Mouse (Mus musculus): ENCODE data around the gene Sik1. TPM values are rescaled to one million over a fixed set of nuclear protein-coding genes. Genes with fewer than 3 reads are reported as not detected.
"Not testable (repeated sequence)": the region's sequence is repeated elsewhere in the genome, so short reads cannot be mapped to it uniquely, and the experiment has no call there.

Sik1 gene
- 10.9 and 13.8 TPM in 2 replicates for total RNA-seq (2015)
- total RNA-seq (2017) = 11.5 and 15.1 TPM in 2 replicates

- ATAC-seq (replicated peaks; ENCODE audit: poor library complexity) = peak; percentile 89
Observed at GRCm38 (mm10) chr17:31855597-31856518, at the start of gene Sik1. Gene Sik1, minus strand, starts transcription at chr17:31855804.

GRCm38 (mm10) chr17:31905201-31905790 lies 49.7 kb upstream of the Sik1 start:
- ATAC-seq (replicated peaks; ENCODE audit: poor library complexity) = 0 out of 2 replicates have a peak, but pooled peaks have one; percentile 3

DNA sequence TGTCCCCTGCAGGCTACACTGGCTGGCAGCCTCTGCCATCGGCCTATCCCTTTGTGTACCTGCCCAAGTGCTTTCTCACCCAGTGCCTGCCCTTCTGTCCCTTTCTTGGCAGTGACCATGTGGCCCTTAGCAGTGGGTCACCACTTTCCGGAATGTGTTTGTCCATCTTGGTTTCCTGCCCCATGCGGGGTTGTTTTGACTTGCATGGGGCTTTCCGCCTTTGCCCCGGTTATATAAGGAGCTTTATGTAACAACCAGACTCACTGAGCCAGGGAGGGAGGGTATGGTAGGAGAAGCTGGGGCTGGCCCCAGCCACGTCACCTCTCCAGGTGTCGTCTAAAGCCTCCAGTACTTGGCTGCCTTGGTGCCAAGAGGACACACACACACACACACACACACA lies 48.4 kb upstream of the Sik1 start:
- ATAC-seq (replicated peaks; ENCODE audit: poor library complexity) = no peak

DNA sequence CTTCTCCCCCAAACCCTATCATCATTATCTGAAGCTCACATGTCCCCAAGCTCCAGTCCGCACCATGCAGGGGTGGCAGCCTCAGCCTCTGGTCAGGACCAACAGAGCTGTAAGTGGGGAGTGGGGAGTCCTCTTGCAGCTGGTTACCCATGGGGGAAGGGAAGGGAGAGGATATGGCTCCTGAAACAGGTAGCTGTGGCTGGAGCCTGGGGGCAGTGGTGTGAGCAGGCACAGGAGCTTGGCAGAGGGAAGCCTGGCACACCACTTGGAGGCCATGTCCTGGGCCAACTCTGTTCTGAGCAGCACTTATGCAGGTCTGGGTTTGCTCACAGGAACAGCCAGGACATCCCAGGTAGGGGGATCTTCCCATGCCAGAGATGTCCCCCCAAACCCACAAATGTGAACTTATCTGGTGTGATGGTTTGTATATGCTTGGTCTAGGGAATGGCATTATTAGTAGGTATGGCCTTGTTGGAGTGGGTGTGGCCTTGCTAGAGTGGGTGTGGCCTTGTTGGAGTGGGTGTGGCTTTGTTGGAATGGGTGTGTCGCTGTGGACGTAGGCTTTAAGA lies 47.1 kb upstream of the Sik1 start:
- no peak for ATAC-seq (replicated peaks; ENCODE audit: poor library complexity)

DNA sequence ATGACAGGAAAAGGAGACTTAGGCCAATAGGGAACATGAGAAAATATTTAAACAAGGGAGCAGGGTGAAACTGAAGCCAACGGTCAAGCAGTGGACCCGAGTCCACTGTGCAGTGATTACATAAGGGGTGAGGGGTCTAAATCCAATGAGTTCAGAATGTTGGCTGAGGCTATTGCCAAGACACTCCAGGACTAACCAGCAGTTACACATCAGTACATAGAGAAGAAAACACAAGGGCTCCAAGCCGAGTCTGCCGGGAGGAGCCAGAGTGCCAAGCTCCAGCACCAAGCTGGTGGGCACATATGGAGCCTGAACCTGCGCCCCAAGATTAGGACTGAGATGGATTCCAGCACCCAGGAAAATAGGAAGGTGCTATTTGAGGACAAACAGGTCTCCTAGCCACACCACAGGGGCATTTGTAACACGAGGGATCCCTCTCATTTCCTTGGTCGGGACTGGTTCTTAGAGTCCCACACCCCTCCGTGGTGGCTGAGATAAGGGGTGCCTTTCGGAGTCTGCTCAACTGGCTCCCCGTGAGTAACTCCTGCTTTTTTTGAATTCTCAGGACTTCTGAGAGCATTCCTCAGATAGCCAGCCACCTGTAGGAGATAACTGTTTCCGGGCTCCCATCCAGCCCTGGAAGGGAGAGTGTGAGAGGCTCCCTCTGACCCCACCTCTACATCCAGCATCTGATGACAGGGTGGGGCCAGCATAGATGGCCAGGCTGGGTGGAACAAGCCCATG lies 46.0 kb upstream of the Sik1 start:
- no peak for ATAC-seq (replicated peaks; ENCODE audit: poor library complexity)

- ATAC-seq (replicated peaks; ENCODE audit: poor library complexity) = no peak
Observed at GRCm38 (mm10) chr17:31898941-31899340, 43.3 kb upstream of the Sik1 start.

GRCm38 (mm10) chr17:31897186-31897793 lies 41.7 kb upstream of the Sik1 start:
- no peak for ATAC-seq (replicated peaks; ENCODE audit: poor library complexity)

DNA sequence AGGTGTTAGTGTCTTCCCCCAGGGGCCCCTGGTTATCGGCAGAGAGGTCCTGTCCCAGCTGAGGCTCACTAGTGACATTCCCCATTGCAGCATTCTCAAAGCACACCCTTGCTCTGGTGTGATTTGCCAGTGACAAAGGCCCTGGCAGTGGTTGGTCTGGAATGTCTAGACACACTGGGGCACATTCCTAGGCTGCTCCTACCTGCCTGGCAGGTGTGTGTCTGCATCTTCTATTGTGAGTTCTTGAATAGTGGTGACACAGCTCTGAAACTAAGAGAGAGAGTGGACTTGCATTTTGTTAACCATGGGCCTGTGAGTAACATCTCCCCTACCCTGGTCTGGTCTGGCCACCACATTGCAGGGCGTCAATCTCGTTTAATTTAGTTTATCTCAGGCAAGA lies 41.1 kb upstream of the Sik1 start:
- ATAC-seq (replicated peaks; ENCODE audit: poor library complexity) = no peak

DNA sequence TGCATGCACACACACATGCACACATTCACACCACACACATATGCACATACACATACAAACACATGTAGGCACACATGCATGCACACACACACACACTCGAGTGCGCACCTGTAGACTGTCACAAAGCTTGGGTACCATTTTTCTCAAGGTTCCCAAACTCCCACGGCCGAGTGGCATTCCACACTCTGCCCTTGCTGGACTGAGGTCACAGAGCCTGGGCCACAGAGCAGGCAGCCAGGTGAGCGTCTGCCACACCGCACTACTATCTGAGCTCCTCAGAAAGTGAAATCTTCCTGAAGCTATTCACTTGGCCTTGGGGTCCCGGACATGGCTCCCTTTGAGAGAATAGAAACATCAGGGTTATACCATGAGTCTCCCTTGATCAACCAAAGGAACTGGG lies 40.7 kb upstream of the Sik1 start:
- ATAC-seq (replicated peaks; ENCODE audit: poor library complexity) = no peak

- ATAC-seq (replicated peaks; ENCODE audit: poor library complexity) = no peak
Observed at GRCm38 (mm10) chr17:31893371-31894060, 37.9 kb upstream of the Sik1 start.

- peak; percentile 60 for ATAC-seq (replicated peaks; ENCODE audit: poor library complexity)
Observed at GRCm38 (mm10) chr17:31892750-31893149, 37.1 kb upstream of the Sik1 start.

GRCm38 (mm10) chr17:31891858-31892257 lies 36.3 kb upstream of the Sik1 start:
- ATAC-seq (replicated peaks; ENCODE audit: poor library complexity) = peak; percentile 82

DNA sequence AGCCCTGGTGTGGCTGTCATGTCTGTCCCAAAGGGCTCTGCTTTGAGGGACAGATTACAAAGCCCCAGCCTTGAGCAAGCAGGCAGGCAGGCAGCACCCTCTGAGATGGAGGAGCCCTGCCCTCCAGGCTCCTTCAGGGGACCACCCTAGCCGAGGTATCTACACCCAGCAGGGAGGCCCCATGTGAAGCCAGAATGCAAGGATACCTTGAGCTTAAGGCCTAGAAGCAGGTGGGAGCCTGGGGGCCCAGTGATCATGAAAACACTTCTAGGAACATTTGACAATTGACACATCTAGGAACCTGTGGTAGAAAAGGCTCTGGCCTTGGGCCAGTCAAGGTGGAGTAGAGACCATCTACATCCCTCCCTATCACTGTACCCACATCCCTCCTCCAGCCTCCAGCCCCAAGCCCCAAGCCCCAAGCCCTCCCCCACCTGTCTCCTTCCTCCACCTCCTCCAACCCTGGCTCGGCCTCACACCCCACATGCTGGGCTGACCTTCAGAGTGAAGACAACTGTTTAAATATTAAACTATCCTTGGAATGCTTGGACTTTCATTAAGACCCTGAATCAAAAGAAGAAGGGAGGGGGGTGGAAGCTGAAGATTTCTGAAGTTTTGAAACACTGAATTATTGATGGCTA lies 34.8 kb upstream of the Sik1 start:
- no peak for ATAC-seq (replicated peaks; ENCODE audit: poor library complexity)

GRCm38 (mm10) chr17:31889446-31890201 lies 34.0 kb upstream of the Sik1 start:
- ATAC-seq (replicated peaks; ENCODE audit: poor library complexity) = no peak

DNA sequence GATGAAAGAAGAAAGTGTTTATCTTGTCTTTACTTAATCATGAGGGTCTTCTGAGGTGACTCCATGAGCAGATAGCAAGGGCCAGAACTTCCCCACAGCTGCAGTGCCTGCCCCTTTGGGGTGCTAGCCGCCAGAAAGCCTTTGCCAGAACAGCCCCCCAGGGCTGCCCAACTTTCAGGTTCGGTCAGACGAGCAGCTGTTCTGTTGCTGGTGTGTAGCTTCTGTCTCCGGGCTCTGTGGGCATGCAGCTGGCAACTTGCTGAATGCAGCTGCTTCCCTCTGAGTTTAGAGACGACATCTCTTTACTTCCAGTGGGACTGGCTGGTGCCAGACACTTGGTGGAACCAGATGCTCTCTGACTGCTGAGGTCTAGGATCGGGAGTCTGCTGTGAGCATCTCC lies 32.9 kb upstream of the Sik1 start:
- ATAC-seq (replicated peaks; ENCODE audit: poor library complexity) = no peak

DNA sequence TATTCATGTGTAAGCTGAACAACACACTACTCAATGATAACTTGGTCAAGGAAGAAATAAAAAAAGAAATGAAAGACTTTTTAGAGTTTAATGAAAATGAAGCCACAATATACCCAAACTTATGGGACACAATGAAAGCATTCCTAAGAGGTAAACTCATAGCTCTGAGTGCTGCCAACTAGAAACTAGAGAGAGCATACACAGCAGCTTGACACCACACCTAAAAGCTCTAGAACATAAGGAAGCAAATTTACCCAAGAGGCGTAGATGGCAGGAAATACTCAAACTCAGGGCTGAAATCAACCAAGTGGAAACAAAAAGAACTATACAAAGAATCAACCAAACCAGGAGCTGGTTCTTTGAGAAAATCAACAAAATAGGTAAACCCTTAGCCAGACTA lies 29.1 kb upstream of the Sik1 start:
- not testable (repeated sequence) for ATAC-seq (replicated peaks; ENCODE audit: poor library complexity)

- no peak for ATAC-seq (replicated peaks; ENCODE audit: poor library complexity)
Observed at GRCm38 (mm10) chr17:31879406-31879805, 23.8 kb upstream of the Sik1 start.

GRCm38 (mm10) chr17:31877650-31878141 lies 22.1 kb upstream of the Sik1 start:
- ATAC-seq (replicated peaks; ENCODE audit: poor library complexity) = peak; percentile 37; the same call in 1 of the 2 replicates

GRCm38 (mm10) chr17:31877181-31877581 lies 21.6 kb upstream of the Sik1 start:
- no peak for ATAC-seq (replicated peaks; ENCODE audit: poor library complexity)

Measured in megakaryocyte progenitor cell, adult 5-6 weeks (primary cell).